Mouse (Mus musculus) adrenal gland (tissue): ENCODE data around the gene Plcb3.

Experiments
- intact Hi-C: fragments of 180-260 bp; cut with DNase I; formaldehyde crosslinking; loops from one replicate; pipeline ENCODE4 v1.15.1; 2025
- microRNA-seq, 2 experiments: library from miRNA; unstranded; fragments of <30 nt; microRNA quantifications; one replicate each; pipeline ENCODE4; 2019

The Plcb3 gene

GRCm38 (mm10) chr19:6909021-6909420 lies 67.2 kb downstream of the Plcb3 start:
- intact Hi-C loops: no loop called here

DNA sequence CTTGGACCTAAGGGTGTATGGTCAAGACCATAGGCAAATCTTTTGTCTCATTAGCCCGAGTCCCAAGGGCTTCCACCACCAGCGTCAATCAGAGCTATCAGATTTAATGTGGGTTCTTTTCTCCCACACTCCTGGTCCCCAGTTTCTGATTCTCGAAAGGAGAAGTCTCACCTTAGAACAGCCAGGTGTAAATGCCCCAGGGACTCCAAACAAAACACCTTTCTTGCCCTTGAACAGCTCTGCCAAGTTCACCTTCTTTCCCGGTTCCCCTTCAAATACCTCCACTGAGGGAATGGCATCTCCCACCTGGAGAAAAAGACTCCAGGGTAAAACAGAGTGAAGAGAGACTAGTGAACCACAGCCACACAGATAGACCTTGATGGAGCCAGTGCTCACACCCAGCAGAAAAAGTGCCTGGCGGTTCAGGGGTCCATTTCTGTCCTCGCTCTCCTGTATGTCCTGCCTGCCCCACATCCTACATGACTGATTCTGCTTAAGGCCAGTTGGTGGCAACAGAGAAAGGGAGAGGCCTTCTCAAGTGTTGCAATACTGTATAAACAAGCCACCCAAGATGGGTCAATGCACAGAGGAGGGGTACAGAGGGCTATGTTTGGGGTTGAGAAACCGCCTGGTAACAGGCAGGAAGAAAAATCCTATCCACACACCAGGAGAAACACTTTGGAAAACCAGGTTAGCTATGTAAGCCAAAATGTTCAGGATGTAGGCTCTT lies 68.3 kb downstream of the Plcb3 start:
- intact Hi-C loops: no loop called here

DNA sequence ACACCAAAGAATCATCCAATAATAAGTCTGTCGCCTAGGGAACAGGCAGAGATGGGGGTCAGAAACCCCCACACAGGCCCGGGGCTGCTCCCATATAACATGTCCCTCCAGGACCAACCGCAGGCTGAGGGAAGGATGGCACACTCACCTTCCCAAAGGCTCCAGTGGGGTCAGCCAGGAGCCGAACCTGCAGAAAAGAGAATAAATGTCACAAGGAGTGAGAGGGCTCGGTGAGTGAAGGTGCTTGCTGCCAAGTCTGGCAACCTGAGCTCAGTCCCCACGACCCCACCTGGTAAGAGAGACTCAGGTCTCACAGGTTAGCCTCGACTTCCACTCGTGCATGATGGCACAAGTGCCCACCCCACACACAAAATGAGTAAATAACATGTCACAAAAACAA lies 69.2 kb downstream of the Plcb3 start:
- intact Hi-C loops: no loop called here

DNA sequence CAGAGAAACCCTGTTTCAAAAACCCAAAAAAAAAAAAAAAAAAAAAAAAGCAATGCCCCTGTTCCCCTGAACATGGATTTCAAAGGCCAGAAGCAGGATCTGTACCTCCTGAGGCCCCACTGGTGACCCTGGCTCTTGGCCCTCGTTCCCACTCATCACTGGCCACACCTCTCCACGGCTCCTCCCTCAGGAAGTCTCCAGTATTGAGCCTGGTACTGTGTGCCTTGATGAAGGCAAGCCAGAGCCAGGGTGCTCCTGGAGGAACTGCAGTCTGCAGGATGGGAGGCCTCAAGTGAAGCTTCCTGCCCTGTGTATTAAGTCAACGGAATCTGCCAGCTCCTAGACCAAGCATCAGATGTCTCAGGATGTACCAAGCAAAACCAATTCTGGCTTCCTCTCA lies 70.1 kb downstream of the Plcb3 start:
- intact Hi-C loops: no loop called here

DNA sequence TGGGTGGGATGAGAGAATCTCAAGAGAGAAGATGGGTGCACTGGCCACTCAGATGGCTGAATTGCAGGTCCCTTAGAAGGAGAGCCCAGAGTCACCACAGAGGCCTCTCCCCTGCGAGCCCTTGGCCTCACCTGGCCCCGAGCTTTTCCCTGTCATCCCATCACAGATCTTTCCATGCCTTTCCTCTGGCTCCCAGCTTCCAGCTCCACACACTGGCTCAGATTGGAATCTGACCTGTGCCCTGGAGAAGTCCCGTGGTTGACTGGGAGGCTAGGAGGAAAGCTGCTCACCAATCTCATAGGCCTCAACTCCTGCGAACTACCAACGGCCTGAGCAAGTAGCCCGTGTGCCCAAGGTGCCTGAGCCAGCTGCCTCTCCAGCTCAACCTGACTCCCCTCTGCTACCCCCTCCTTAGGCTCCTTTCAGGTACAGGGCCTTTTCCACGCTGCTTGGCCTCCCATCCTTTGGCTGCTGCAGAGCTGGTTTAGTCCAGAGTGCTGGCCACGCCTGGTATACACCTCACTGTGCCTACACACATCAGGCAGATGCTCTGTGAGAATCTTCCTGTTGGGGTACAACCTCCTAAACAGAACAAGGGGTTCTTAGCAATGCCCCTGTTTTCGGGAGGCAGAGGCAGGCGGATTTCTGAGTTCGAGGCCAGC lies 70.6 kb downstream of the Plcb3 start:
- intact Hi-C loops: no loop called here

DNA sequence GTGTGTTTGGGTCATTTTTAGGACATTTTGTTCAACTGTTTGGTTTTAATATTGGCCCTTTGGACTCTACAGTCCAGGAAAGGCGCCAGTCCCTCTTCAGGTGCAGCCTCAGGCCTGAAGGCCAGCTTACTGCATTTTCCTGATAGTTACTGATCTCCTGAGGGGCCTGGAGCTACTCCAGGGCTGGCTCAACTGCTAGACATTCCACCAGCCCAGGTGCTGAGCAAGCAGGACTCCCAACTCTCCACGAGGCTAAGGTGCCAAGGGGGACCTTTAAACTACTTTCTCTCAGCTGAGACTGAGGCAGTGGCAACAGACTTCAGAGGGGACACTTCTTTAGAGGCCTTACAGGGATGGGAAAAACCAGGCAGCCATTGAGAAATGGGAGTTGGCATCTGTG lies 71.4 kb downstream of the Plcb3 start:
- intact Hi-C loops: no loop called here

GRCm38 (mm10) chr19:6903031-6903430 lies 73.2 kb downstream of the Plcb3 start:
- intact Hi-C loops: no loop called here

Small RNA genes lying within 50 kb of the gene (microRNA-seq; reads per million reads assigned to microRNA genes)
- 0.92 to 0.99 reads per million in 2 experiments for gene Mir6990
